Mouse (Mus musculus): ENCODE measurements around the gene Top3b. TPM values are rescaled to one million over a fixed set of nuclear protein-coding genes. Genes with fewer than 3 reads are reported as not detected.
"Not testable (repeated sequence)": the region's sequence is repeated elsewhere in the genome, so short reads cannot be mapped to it uniquely, and the experiment has no call there.

The Top3b gene
- total RNA-seq, 2 experiments from 2014 or later: 17.9 to 20.5 TPM

DNA sequence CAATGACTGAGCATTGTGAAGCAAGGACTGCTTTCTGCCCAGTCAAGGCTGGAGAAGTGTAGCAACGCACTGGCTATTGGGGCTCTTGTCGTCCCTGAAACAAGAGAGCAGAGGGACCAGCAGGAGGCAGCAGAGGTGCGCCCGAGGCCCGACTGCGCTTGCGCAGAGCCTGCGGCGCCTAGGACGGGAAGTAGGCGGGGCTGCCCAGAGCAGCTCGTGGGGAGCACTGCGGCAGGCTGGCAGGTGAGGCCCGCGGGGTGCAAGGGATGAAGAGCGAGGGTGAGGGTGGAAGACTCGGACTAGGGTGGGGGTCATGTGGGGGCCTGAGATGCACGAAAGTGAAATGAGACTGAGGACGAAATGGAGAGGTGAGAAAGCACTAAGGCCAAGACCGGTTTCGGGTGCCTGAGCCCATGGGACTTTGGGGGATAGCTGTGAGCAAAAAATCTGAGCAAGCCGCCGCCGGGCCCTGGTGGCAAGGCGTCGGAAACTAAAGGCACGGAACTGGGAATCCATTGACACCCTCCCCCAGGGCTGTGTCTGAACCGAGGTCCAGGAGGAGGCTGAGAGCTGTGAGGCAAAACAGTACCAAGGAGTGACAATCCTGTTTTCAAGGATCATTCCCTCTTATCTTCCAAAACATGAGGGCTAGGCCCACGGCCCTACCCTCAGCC is 26.0 kb downstream of the Top3b start, which contains the start of gene Ppm1f:
TSS of gene Ppm1f (plus strand) at position 88 of the 674 bp plus-strand sequence.
- peak; percentile 94 for DNase-seq (ENCODE audit: low spot score)

- DNase-seq (ENCODE audit: low spot score): no peak
Observed at GRCm38 (mm10) chr16:16897056-16897584, 26.6 kb downstream of the Top3b start.

DNA sequence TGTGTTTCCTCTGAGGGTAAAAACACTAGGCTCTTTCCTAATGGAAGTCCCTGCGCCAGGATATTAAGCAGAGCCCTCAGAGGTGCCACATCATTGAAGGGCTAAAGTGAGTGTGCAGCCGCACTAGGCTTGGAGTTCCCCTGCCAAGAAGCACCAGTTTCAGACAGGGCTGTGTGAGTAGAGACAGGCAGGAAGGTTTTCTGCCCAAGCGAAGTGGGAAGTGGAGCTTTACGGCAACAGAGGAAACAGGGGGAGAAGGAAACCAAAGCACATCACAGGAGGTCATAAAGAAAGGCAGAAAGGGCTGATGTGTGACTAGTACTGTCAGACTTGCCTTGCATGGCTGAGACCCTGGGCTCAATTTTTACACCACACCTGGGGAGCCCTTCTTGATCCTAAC is 31.8 kb downstream of the Top3b start:
- DNase-seq (ENCODE audit: low spot score): no peak

- DNase-seq (ENCODE audit: low spot score): no peak
Observed at GRCm38 (mm10) chr16:16903188-16903587, 32.7 kb downstream of the Top3b start.

DNA sequence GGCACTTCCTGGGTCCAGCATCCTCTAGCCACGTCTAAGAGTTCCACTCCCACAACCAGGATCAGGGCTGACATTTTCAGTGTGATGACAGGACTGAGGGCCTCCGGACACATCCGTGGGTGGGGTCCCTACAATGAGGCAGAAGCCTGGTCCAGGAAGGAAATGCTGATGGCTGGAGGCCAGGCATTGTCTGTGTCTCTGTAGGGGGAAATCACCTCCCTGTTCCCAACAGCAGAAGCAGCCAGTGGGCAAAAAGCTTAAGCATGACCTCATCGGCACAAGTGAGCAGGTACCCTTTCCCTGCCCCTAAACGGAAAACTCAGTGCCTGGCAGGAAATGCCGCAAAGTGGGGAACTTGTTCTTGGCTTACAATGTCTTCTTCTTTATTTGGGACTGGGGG is 37.3 kb downstream of the Top3b start:
- peak; percentile 47 for DNase-seq (ENCODE audit: low spot score)

DNA sequence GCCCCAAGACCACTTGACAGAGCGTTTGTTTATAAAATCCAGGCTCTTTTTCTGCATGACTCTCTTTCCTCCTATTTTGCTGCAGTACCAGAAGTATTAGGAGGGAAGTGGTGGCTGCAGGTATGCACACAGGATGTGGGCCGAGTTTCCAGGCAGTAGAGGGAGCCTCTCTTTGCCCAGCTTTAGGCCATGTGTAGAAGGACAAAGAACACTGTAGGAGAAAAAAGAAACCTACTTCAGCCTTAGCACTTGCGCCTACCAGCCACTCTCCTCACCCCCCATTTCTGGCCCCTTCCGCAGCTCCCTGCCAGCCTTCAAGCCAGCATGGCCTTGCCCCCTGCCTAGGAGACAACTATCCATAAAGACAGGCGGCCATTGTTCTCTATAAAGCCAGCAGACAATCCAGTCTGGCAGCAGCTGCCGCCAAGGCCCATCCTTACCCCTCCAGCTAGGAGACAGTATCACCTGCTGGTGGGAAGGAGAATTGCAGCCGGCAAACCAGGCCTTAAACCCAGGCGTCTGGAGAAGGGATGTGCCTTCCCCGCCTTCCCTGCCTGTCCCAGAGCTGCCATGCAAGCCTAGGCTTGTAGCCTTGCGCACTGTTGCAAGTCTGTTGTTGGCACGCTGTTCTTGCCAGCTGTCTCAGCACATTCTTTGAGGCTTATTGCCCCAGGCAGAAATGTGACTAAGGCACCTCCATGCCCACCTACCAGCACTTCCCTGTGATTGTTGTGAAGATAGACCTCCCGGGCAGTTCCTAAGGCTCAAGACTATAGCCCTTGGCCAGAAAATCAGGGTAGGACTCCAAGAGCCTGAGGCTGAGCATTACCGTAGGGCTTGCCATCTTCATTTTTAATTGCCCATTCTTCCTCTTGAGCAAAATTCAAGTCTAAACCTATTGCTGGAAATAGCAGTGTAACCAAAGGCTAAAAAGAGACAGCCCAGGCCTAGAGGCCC is 41.4 kb downstream of the Top3b start:
- peak; percentile 73 for DNase-seq (ENCODE audit: low spot score)

- DNase-seq (ENCODE audit: low spot score): no peak
Observed at GRCm38 (mm10) chr16:16913440-16913839, 42.9 kb downstream of the Top3b start.

GRCm38 (mm10) chr16:16918441-16919117 is 48.0 kb downstream of the Top3b start:
- DNase-seq (ENCODE audit: low spot score): no peak

DNA sequence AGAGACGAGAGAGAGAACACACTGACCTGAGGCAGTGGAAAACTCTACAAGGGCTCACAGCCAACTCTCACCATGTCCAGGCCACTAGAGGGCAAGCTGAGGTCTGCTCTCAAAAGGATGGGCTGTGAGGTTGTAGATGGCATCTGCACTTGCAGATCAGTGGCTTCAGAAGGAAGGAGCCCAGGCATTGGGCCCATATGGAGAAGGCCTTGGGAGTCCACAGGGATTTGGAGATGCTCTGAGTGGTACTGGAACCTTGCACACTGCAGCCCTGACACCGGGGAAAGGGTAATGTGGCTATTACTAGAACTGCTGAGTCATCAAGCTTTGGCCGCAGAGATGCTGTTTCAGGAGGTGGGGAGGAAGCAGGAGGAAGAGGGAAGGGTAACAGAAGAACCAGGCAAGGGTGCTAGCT is 50.5 kb downstream of the Top3b start:
- peak; percentile 36 for DNase-seq (ENCODE audit: low spot score)

DNA sequence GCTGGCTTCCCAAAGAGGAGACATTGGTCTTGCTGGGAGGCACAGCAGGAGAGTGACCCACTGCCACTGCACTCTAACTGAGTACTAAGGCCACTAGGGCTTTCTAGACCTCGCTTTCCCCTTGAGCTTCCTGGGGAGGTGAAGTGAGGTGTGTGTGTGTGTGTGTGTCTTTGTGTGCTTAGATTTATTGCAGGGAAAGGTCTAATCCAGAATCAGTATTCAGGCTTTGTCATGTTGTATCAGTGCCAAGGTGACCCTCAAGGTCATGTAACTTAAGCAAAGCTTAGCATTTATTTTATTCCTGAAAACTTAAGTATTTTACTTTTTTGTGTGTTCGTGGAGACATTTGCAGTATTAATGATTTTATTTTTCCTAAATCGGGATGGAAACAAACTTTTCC is 53.9 kb downstream of the Top3b start:
- no peak for DNase-seq (ENCODE audit: low spot score)

DNA sequence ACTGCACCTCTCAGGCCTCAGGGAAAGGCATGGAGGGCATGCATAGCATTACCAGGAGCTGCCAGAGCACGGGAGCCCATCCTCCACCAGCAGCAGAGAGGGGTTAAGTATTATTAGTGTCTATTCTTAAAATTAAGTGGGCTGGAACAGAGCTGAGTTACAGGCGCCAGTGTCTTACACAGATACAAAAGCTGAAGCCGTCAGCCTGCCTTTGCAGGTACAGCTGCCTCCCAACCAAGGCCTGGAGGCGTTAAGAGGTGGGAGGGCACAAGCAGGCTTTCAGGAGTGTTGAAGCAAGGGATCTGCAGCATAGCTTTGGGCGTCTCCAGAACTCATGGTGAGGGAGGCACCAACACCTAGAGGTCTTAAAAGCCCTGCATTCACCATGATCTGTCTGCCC is 56.0 kb downstream of the Top3b start:
- DNase-seq (ENCODE audit: low spot score): no peak

GRCm38 (mm10) chr16:16928908-16929307 is 58.4 kb downstream of the Top3b start:
- DNase-seq (ENCODE audit: low spot score): not testable (repeated sequence)

DNA sequence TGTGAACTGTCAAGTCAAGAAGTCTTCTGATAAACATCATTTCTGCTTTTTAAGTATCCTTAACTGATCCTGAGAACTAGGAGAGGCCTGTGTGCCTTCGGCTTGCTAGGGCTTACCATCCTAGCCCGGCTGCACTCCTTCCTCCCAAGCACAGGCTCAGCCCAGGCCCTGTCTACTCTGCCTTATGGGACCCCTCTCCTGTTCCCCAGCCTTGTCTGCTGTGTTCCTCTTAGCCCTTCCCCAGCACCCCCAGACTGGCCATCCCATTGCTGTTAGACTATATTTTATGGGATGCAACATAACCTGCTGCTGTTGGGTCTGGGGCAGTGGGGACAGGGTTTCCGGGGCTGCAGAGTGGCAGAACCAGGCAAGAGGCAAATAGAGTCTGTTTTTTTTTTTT is 59.8 kb downstream of the Top3b start:
- DNase-seq (ENCODE audit: low spot score): no peak

DNA sequence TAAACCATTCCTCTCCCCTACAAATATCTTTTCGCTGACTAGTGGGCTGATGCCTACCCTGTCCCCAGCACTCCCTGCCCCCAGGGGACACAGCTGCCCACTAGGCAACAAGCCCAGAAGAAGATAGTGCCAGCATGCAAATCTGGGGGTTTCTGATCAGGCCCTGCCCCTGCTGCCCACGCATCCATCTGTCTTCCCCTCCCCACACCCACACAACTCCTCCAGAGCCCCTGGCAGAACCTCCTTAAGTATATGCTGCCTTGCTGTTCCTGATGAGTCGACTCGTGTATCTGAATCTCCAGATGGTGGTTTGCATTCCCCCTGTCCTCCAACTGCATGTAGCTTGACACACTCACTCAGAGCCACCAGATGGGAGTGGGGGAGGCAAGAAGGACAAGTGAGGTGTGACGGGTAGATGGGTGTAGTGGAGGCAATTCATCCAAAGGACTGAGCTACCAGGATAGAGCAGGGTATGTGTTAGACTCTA is 60.3 kb downstream of the Top3b start:
- no peak for DNase-seq (ENCODE audit: low spot score)

GRCm38 (mm10) chr16:16939543-16939942 is 69.0 kb downstream of the Top3b start:
- no peak for DNase-seq (ENCODE audit: low spot score)

GRCm38 (mm10) chr16:16941078-16941477 is 70.5 kb downstream of the Top3b start:
- no peak for DNase-seq (ENCODE audit: low spot score)

Other genes starting within 250 kb of the Top3b start
- gene Olfr19, start 194.3 kb upstream of the Top3b start, total RNA-seq (2021): not detected
- gene Spag6l, start 41.3 kb upstream of the Top3b start, total RNA-seq (2021): not detected
- not detected for gene Igll1, start 6.8 kb upstream of the Top3b start, total RNA-seq (2021)
- not detected for gene Vpreb1, start 107 bp downstream of the Top3b start, total RNA-seq (2021)
- 10 to 100 TPM in 1 of 2 experiments, 1 to 10 TPM in 1; 9.3 to 13.4 TPM for gene Ppm1f, start 25.7 kb downstream of the Top3b start, total RNA-seq (2021)
- 100 to 1,000 TPM in 1 of 2 experiments, 10 to 100 TPM in 1; 94.3 to 102 TPM for gene Mapk1, start 112.6 kb downstream of the Top3b start, total RNA-seq (2021)
- gene Ypel1, start 199.0 kb downstream of the Top3b start, total RNA-seq (2021): 1 to 10 TPM in 1 of 2 experiments, under 1 TPM in 1; 0.36 to 1.1 TPM
- gene Ppil2, start 240.5 kb downstream of the Top3b start, total RNA-seq (2021): 10 to 100 TPM; 22.9 to 30.8 TPM